Mouse (Mus musculus) hindbrain, postnatal 0 days (tissue): ENCODE results near the gene Shoc2. TPM values are rescaled to one million over a fixed set of nuclear protein-coding genes. Genes with fewer than 3 reads are reported as not detected.
A peak's percentile ranks its signal among the peaks of the same experiment; 100 is the strongest.
"Not testable (repeated sequence)": the region's sequence is repeated elsewhere in the genome, so short reads cannot be mapped to it uniquely, and the experiment has no call there.

Experiments
- ATAC-seq: fragments of 200-750 bp; cut with Nextera tagmentation; 2 replicates; pipeline ENCODE4 v1.8.0; 2017; ENCODE audit warnings: mild to moderate bottlenecking, moderate TSS enrichment, moderate library complexity
- DNase-seq: peaks from one replicate; pipeline ENCODE4 v3.0.0-alpha.2; 2015; ENCODE audit warnings: low spot score
- H3K27ac ChIP-seq: fragments of 300-500 bp; sonication (generic); 2 replicates; pipeline ENCODE4 v1.5.1; 2014; ENCODE audit warnings: mild to moderate bottlenecking
- H3K27me3 ChIP-seq: fragments of 300-500 bp; sonication (generic); 2 replicates; pipeline ENCODE4 v1.6.1; 2014; ENCODE audit warnings: low read length, mixed read lengths; ENCODE audit not compliant: insufficient read depth
- H3K36me3 ChIP-seq: fragments of 300-500 bp; sonication (generic); 2 replicates; pipeline ENCODE4 v1.6.1; 2014; ENCODE audit warnings: low read length, mixed read lengths; ENCODE audit not compliant: insufficient read depth
- H3K4me1 ChIP-seq: fragments of 300-500 bp; sonication (generic); 2 replicates; pipeline ENCODE4 v1.6.1; 2014; ENCODE audit warnings: antibody characterized with exemption, low read length, mixed read lengths; ENCODE audit not compliant: insufficient read depth
- H3K4me2 ChIP-seq: fragments of 300-500 bp; sonication (generic); 2 replicates; pipeline ENCODE4 v1.6.1; 2014; ENCODE audit warnings: low read depth, mild to moderate bottlenecking, low read length, moderate library complexity, mixed read lengths
- H3K4me3 ChIP-seq: fragments of 300-500 bp; sonication (generic); 2 replicates; pipeline ENCODE4 v1.5.1; 2014; ENCODE audit warnings: low read length
- H3K9ac ChIP-seq: fragments of 300-500 bp; sonication (generic); replicated peaks from 2 replicates; pipeline ENCODE4 v1.6.1; 2014; ENCODE audit warnings: mild to moderate bottlenecking, low read length, moderate library complexity, mixed read lengths
- H3K9me3 ChIP-seq: fragments of 300-500 bp; sonication (generic); 2 replicates; pipeline ENCODE4 v1.6.1; 2016; ENCODE audit warnings: low read length, mixed read lengths
- CTCF ChIP-seq: IDR thresholded peaks from 2 replicates; pipeline ENCODE4 v1.5.1; 2016; ENCODE audit warnings: antibody characterized with exemption, control low read depth, low read depth
- WGBS: fragments of 180-500 bp; shearing (Covaris S2); extraction: QIAGEN DNeasy Blood & Tissue Kit; methylation state at CpG from one replicate; pipeline ENCODE4 v1.1.7; 2014; 5-methylcytosine and 5-hydroxymethylcytosine counted together
- polyA plus RNA-seq: library from polyadenylated mRNA; unstranded; fragments of >200 nt; fragmentation: Nextera tagmentation; extraction: Ambion mirVana; gene quantifications from 2 replicates; pipeline ENCODE4 v1.2.1, GENCODE M21; 2015
- total RNA-seq: library from RNA; depleted of rRNA; stranded (reverse); fragments of >200 nt; gene quantifications from 2 replicates; pipeline ENCODE4 v1.2.3, GENCODE M21; 2014

The Shoc2 gene
- total and polyA plus RNA-seq, 2 experiments from 2014 or later: 47.7 to 69.8 TPM

GRCm38 (mm10) chr19:53945171-53946042 lies 1.3 kb downstream of the Shoc2 start:
- peaks cover 11% of the 10 kb centered on the region; the same call in 1 of the 2 replicates for H3K4me1 ChIP-seq
- H3K9me3 ChIP-seq: no peaks in the 10 kb centered on the region
- no peak for TF ChIP-seq CTCF
- H3K4me2 ChIP-seq: peak overlapping the region; percentile 74
- H3K27ac ChIP-seq: peak overlapping the region; percentile 94
- ATAC-seq (peak; percentile 16; the same call in 1 of the 2 replicates), DNase-seq (peak; percentile 60)
- H3K4me3 ChIP-seq: peak overlapping the region; percentile 97
- under 1% methylated on average over 29 of the region's 69 CpGs for WGBS
- peak overlapping the region; percentile 96 for H3K9ac ChIP-seq
- no peaks in the 10 kb centered on the region for H3K27me3 ChIP-seq
- no peaks in the 10 kb centered on the region for H3K36me3 ChIP-seq

GRCm38 (mm10) chr19:53957513-53957912 lies 13.4 kb downstream of the Shoc2 start:
- TF ChIP-seq CTCF: no peak
- Histone ChIP-seq H3K4me3 (no peak overlapping the region), H3K9me3 (no peaks in the 10 kb centered on the region), H3K4me1 (no peaks in the 10 kb centered on the region), H3K27ac (no peak overlapping the region), H3K9ac (no peak overlapping the region), H3K4me2 (no peak overlapping the region), H3K36me3 (no peaks in the 10 kb centered on the region), H3K27me3 (no peaks in the 10 kb centered on the region)
- no peak for DNase-seq
- no peak for ATAC-seq
- 95% methylated on average over 2 of the region's 2 CpGs for WGBS

- 89% methylated on average over 4 of the region's 4 CpGs for WGBS
- H3K9ac ChIP-seq: no peak overlapping the region
These were observed 18.4 kb downstream of the Shoc2 start for GRCm38 (mm10) chr19:53962511-53962910.

GRCm38 (mm10) chr19:53964347-53964746 lies 20.2 kb downstream of the Shoc2 start:
- not testable (repeated sequence) for DNase-seq, H3K4me2 ChIP-seq, H3K27ac ChIP-seq, H3K9ac ChIP-seq, ATAC-seq, H3K4me3 ChIP-seq, H3K27me3 ChIP-seq, H3K36me3 ChIP-seq, H3K9me3 ChIP-seq, H3K4me1 ChIP-seq
- WGBS: 93% methylated on average over 3 of the region's 3 CpGs

More at GRCm38 (mm10) chr19:53962511-53962910, 18.4 kb downstream of the Shoc2 start:
- no peak overlapping the region for H3K4me2 ChIP-seq
- H3K4me3 ChIP-seq: no peak overlapping the region
- H3K27ac ChIP-seq: no peak overlapping the region
- no peak for DNase-seq
- ATAC-seq: no peak
- no peaks in the 10 kb centered on the region for H3K27me3 ChIP-seq
- no peaks in the 10 kb centered on the region for H3K4me1 ChIP-seq
- no peak for TF ChIP-seq CTCF
- H3K9me3 ChIP-seq: no peaks in the 10 kb centered on the region
- H3K36me3 ChIP-seq: no peaks in the 10 kb centered on the region

- ATAC-seq: no peak
- Histone ChIP-seq H3K9me3 (no peaks in the 10 kb centered on the region), H3K4me2 (no peak overlapping the region), H3K27ac (no peak overlapping the region), H3K27me3 (no peaks in the 10 kb centered on the region), H3K4me1 (no peaks in the 10 kb centered on the region), H3K4me3 (no peak overlapping the region), H3K36me3 (no peaks in the 10 kb centered on the region), H3K9ac (no peak overlapping the region)
- WGBS: 89% methylated on average over 10 of the region's 10 CpGs
- TF ChIP-seq CTCF: no peak
- DNase-seq: no peak
These were observed 21.0 kb downstream of the Shoc2 start for GRCm38 (mm10) chr19:53964910-53965633.

GRCm38 (mm10) chr19:53969226-53969625 lies 25.1 kb downstream of the Shoc2 start:
- Histone ChIP-seq H3K9me3 (no peaks in the 10 kb centered on the region), H3K36me3 (no peaks in the 10 kb centered on the region), H3K4me1 (no peaks in the 10 kb centered on the region), H3K9ac (no peak overlapping the region), H3K4me2 (no peak overlapping the region), H3K27me3 (no peaks in the 10 kb centered on the region), H3K27ac (no peak overlapping the region), H3K4me3 (no peak overlapping the region)
- DNase-seq (no peak), ATAC-seq (no peak)
- no peak for TF ChIP-seq CTCF
- 89% methylated on average over 3 of the region's 3 CpGs for WGBS
